Mouse (Mus musculus) heart, postnatal 0 days (tissue): ENCODE results near the gene Pou3f1. TPM values are rescaled to one million over a fixed set of nuclear protein-coding genes. Genes with fewer than 3 reads are reported as not detected.
A peak's percentile ranks its signal among the peaks of the same experiment; 100 is the strongest.

Source experiments
- ATAC-seq: fragments of 200-750 bp; cut with Nextera tagmentation; 2 replicates; pipeline ENCODE4 v1.8.0; 2017; ENCODE audit warnings: low read depth, moderate number of reproducible peaks, moderate library complexity; ENCODE audit not compliant: insufficient read depth
- DNase-seq: peaks from one replicate; pipeline ENCODE4 v3.0.0-alpha.2; 2016; ENCODE audit warnings: low spot score
- H3K27ac ChIP-seq: fragments of 300-500 bp; sonication (generic); 2 replicates; pipeline ENCODE4 v1.5.1; 2014; ENCODE audit warnings: low read depth, mild to moderate bottlenecking
- H3K27me3 ChIP-seq: fragments of 300-500 bp; sonication (generic); 2 replicates; pipeline ENCODE4 v1.6.1; 2014; ENCODE audit warnings: low read length, mixed read lengths; ENCODE audit not compliant: control insufficient read depth, insufficient read depth
- H3K36me3 ChIP-seq: fragments of 300-500 bp; sonication (generic); replicated peaks from 2 replicates; pipeline ENCODE4 v1.6.1; 2014; ENCODE audit warnings: low read length, mixed read lengths; ENCODE audit not compliant: control insufficient read depth, insufficient read depth
- H3K4me1 ChIP-seq: fragments of 300-500 bp; sonication (generic); 2 replicates; pipeline ENCODE4 v1.6.1; 2014; ENCODE audit warnings: antibody characterized with exemption; ENCODE audit not compliant: control insufficient read depth, insufficient read depth
- H3K4me2 ChIP-seq: fragments of 300-500 bp; sonication (generic); 2 replicates; pipeline ENCODE4 v1.6.1; 2014; ENCODE audit warnings: low read depth, mild to moderate bottlenecking, low read length, moderate library complexity
- H3K4me3 ChIP-seq: fragments of 300-500 bp; sonication (generic); 2 replicates; pipeline ENCODE4 v1.5.1; 2014; ENCODE audit warnings: low read depth, low read length
- H3K9ac ChIP-seq: fragments of 300-500 bp; sonication (generic); replicated peaks from 2 replicates; pipeline ENCODE4 v1.6.1; 2014; ENCODE audit warnings: low read depth, low read length, mixed read lengths
- H3K9me3 ChIP-seq: fragments of 300-500 bp; sonication (generic); replicated peaks from 2 replicates; pipeline ENCODE4 v1.6.1; 2016; ENCODE audit warnings: low read length; ENCODE audit not compliant: control insufficient read depth
- CTCF ChIP-seq: IDR thresholded peaks from 2 replicates; pipeline ENCODE4 v1.5.1; 2016; ENCODE audit warnings: antibody characterized with exemption, control low read depth, low read depth
- EP300 ChIP-seq: IDR thresholded peaks from 2 replicates; pipeline ENCODE4 v1.6.1; 2016; ENCODE audit warnings: antibody characterized with exemption, low read depth
- WGBS: fragments of 180-500 bp; shearing (Covaris S2); extraction: QIAGEN DNeasy Blood & Tissue Kit; methylation state at CpG from one replicate; pipeline ENCODE4 v1.1.7; 2014; 5-methylcytosine and 5-hydroxymethylcytosine counted together
- polyA plus RNA-seq: library from polyadenylated mRNA; unstranded; fragments of >200 nt; fragmentation: Nextera tagmentation; extraction: Ambion mirVana; gene quantifications from 2 replicates; pipeline ENCODE4 v1.2.1, GENCODE M21; 2015
- total RNA-seq: library from RNA; depleted of rRNA; stranded (reverse); fragments of >200 nt; gene quantifications from 2 replicates; pipeline ENCODE4 v1.2.3, GENCODE M21; 2014; ENCODE audit warnings: low replicate concordance

Gene Pou3f1
- total and polyA plus RNA-seq, 2 experiments from 2014 or later, result 0.03 to 1.5 TPM

GRCm38 (mm10) chr4:124700248-124700971 is 43.8 kb downstream of the Pou3f1 start, which contains the start of gene Fhl3:
TSS of gene Fhl3 (plus strand) at chr4:124700701.
- peaks cover 26% of the 10 kb centered on the region for H3K4me1 ChIP-seq
- H3K9ac ChIP-seq, result peak within 1 kb of the TSS; percentile 81
- WGBS, result 1% methylated on average over 45 of the region's 59 CpGs
- peak; percentile 54 for ATAC-seq
- peaks cover under 1% of the 10 kb centered on the region; the same call in 1 of the 2 replicates for H3K36me3 ChIP-seq
- peak within 1 kb of the TSS; percentile 92 for H3K4me2 ChIP-seq
- peak; percentile 34 for DNase-seq
- H3K27me3 ChIP-seq, result 0 out of 2 replicates have a peak, but pooled peaks cover 3% of the 10 kb centered on the region
- H3K27ac ChIP-seq, result peak within 1 kb of the TSS; percentile 72
- H3K4me3 ChIP-seq, result peak within 1 kb of the TSS; percentile 87
- H3K9me3 ChIP-seq, result no peaks in the 10 kb centered on the region
- TF ChIP-seq EP300 (no peak), CTCF (peak; percentile 8; the same call in 1 of the 2 replicates)

- Histone ChIP-seq H3K4me1 (peaks cover 29% of the 10 kb centered on the region), H3K9me3 (no peaks in the 10 kb centered on the region), H3K4me2 (peak overlapping the region; percentile 92), H3K9ac (peak overlapping the region; percentile 81), H3K36me3 (peaks cover 9% of the 10 kb centered on the region), H3K27me3 (no peaks in the 10 kb centered on the region), H3K27ac (peak overlapping the region; percentile 72), H3K4me3 (peak overlapping the region; percentile 87)
- WGBS, result 3% methylated on average over 22 of the region's 22 CpGs
- DNase-seq (peak; percentile 65), ATAC-seq (peak; percentile 31)
- TF ChIP-seq CTCF (no peak), EP300 (no peak)
Measured at GRCm38 (mm10) chr4:124701052-124701845, 44.6 kb downstream of the Pou3f1 start.

- DNase-seq, result no peak
- Histone ChIP-seq H3K4me2 (peak overlapping the region; percentile 92), H3K9ac (peak overlapping the region; percentile 81), H3K4me3 (peak overlapping the region; percentile 87), H3K9me3 (no peaks in the 10 kb centered on the region), H3K4me1 (peaks cover 29% of the 10 kb centered on the region), H3K36me3 (peaks cover 12% of the 10 kb centered on the region), H3K27me3 (no peaks in the 10 kb centered on the region), H3K27ac (peak overlapping the region; percentile 72)
- ATAC-seq, result no peak
- TF ChIP-seq EP300, result no peak
- TF ChIP-seq CTCF, result no peak
- 24% methylated on average over 3 of the region's 5 CpGs for WGBS
Measured at GRCm38 (mm10) chr4:124701916-124702315, 45.3 kb downstream of the Pou3f1 start.

- Histone ChIP-seq H3K36me3 (peaks cover 20% of the 10 kb centered on the region), H3K4me2 (peak overlapping the region; percentile 52), H3K27ac (peak overlapping the region; percentile 91), H3K4me3 (no peak overlapping the region), H3K9me3 (no peaks in the 10 kb centered on the region), H3K4me1 (peaks cover 29% of the 10 kb centered on the region), H3K9ac (no peak overlapping the region), H3K27me3 (no peaks in the 10 kb centered on the region)
- ATAC-seq (no peak), DNase-seq (no peak)
- no peak for TF ChIP-seq CTCF
- no peak for TF ChIP-seq EP300
- WGBS, result 8% methylated on average over 2 of the region's 2 CpGs
Measured at GRCm38 (mm10) chr4:124703406-124703805, 46.8 kb downstream of the Pou3f1 start.

- Histone ChIP-seq H3K9me3 (no peaks in the 10 kb centered on the region), H3K27ac (peak overlapping the region; percentile 91), H3K36me3 (peaks cover 20% of the 10 kb centered on the region), H3K9ac (peak overlapping the region; percentile 44), H3K4me1 (peaks cover 32% of the 10 kb centered on the region), H3K27me3 (no peaks in the 10 kb centered on the region), H3K4me2 (peak overlapping the region; percentile 52), H3K4me3 (peak overlapping the region; percentile 7; the same call in 1 of the 2 replicates)
- 23% methylated on average over 6 of the region's 6 CpGs for WGBS
- TF ChIP-seq CTCF (no peak), EP300 (no peak)
- ATAC-seq (no peak), DNase-seq (no peak)
Measured at GRCm38 (mm10) chr4:124703881-124704796, 47.5 kb downstream of the Pou3f1 start.
